Mouse (Mus musculus): ENCODE measurements around the gene Vps13c. TPM values are rescaled to one million over a fixed set of nuclear protein-coding genes. Genes with fewer than 3 reads are reported as not detected.

The Vps13c gene
- polyA plus RNA-seq, 1 experiment from 2014 or later: 3.9 TPM

DNA sequence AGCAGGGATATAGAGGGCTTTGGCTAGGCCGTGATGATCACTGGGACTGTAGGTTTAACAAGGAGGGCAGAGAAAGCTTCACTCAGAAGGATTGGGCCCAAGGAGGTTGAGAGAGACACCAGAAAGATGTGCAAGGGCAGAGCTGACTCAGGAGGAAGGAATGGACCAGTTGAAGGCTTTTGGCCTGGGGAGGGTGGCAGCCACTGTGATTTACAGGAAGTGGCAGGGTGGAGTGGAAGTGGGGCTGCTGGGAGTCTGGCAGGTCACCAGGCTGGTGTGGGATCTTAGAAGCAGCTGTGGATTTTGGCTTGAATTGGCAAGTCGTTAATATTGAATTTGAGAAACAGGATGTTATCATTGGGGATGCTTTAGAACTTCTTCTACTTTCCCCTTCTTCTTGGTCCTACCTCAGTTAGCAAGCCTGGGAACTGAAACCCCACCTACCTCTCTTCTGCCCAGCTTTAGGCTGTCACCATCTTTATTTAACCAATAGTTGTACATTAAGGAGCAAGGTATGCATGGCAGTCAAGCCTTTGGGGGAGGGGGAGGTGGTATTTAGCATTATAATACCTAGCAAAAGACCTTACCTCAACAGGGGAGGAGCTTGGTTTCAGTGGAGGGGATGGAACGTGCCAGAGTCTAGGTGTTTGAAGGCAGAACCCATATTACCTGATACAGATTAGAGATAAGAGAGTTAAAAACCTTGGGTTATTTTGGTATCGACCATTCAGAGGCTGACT, 47.0 kb downstream of the Vps13c start:
- peaks cover 17% of the 10 kb centered on the region; the same call in 1 of the 2 replicates for H3K36me3 ChIP-seq
- no peak overlapping the region for H3K4me3 ChIP-seq (replicated peaks)
- H3K9me3 ChIP-seq (replicated peaks): no peaks in the 10 kb centered on the region
- no peak overlapping the region for H3K9ac ChIP-seq
- ATAC-seq (ENCODE audit: insufficient number of reproducible peaks, low FRiP score, low TSS enrichment, low read depth): no peak
- no peaks in the 10 kb centered on the region for H3K4me1 ChIP-seq
- WGBS: 79% methylated on average over 4 of the region's 4 CpGs
- no peaks in the 10 kb centered on the region for H3K27me3 ChIP-seq
- H3K27ac ChIP-seq (replicated peaks): no peak overlapping the region
- H3K4me2 ChIP-seq (replicated peaks): no peak overlapping the region

- H3K27me3 ChIP-seq: no peaks in the 10 kb centered on the region
- no peak overlapping the region for H3K9ac ChIP-seq
- H3K27ac ChIP-seq (replicated peaks): no peak overlapping the region
- WGBS: 88% methylated on average over 1 of the region's 1 CpGs
- no peak overlapping the region for H3K4me3 ChIP-seq (replicated peaks)
- no peaks in the 10 kb centered on the region for H3K4me1 ChIP-seq
- H3K36me3 ChIP-seq: peaks cover 16% of the 10 kb centered on the region; the same call in 1 of the 2 replicates
- no peak overlapping the region for H3K4me2 ChIP-seq (replicated peaks)
- ATAC-seq (ENCODE audit: insufficient number of reproducible peaks, low FRiP score, low TSS enrichment, low read depth): no peak
- H3K9me3 ChIP-seq (replicated peaks): no peaks in the 10 kb centered on the region
Measured at GRCm38 (mm10) chr9:67893474-67893873, 53.3 kb downstream of the Vps13c start.

DNA sequence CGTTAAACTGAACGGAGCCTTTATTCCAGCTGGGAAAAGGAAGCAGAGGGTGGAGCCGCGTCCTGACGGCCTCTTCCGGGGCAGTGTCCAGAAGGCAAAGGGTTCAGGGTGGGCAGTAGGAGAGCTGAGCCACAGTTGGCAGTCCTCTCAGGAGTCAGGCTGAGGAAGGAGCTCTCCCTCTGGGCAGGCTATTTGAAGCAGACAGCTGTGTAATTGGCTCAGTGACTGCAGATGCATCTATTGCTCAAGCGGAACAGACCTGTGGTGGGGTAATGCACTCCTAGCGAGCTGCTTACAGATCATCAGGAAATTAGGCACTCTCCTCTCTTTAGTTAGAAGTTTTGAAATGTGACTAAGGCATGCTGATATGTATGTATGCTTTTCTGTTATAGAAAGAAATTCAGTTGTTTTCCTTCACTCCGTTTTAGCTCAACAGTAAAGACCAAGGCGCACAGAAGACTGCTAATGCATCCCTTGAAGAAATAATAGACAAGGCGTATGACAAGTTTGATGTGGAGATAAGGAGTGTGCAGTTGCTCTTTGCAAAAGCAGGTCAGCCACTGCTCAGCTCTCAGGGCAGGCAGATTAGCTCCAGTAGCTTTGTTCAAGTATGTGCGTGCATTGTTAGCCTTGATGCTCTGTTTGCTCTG, 56.6 kb downstream of the Vps13c start:
- H3K27me3 ChIP-seq: no peaks in the 10 kb centered on the region
- no peak overlapping the region for H3K27ac ChIP-seq (replicated peaks)
- no peak for ATAC-seq (ENCODE audit: insufficient number of reproducible peaks, low FRiP score, low TSS enrichment, low read depth)
- WGBS: 62% methylated on average over 12 of the region's 12 CpGs
- no peaks in the 10 kb centered on the region for H3K9me3 ChIP-seq (replicated peaks)
- no peak overlapping the region for H3K4me2 ChIP-seq (replicated peaks)
- H3K4me1 ChIP-seq: no peaks in the 10 kb centered on the region
- H3K4me3 ChIP-seq (replicated peaks): no peak overlapping the region
- peaks cover 17% of the 10 kb centered on the region; the same call in 1 of the 2 replicates for H3K36me3 ChIP-seq
- no peak overlapping the region for H3K9ac ChIP-seq

GRCm38 (mm10) chr9:67900398-67900797, 60.2 kb downstream of the Vps13c start:
- no peak for ATAC-seq (ENCODE audit: insufficient number of reproducible peaks, low FRiP score, low TSS enrichment, low read depth)
- Histone ChIP-seq H3K27ac (replicated peaks) (no peak overlapping the region), H3K4me1 (no peaks in the 10 kb centered on the region), H3K9ac (no peak overlapping the region), H3K36me3 (peaks cover 11% of the 10 kb centered on the region), H3K9me3 (replicated peaks) (no peaks in the 10 kb centered on the region), H3K27me3 (no peaks in the 10 kb centered on the region), H3K4me3 (replicated peaks) (no peak overlapping the region), H3K4me2 (replicated peaks) (no peak overlapping the region)
- WGBS: 60% methylated on average over 5 of the region's 5 CpGs

GRCm38 (mm10) chr9:67904355-67904754, 64.2 kb downstream of the Vps13c start:
- Histone ChIP-seq H3K27me3 (no peaks in the 10 kb centered on the region), H3K4me3 (replicated peaks) (no peak overlapping the region), H3K27ac (replicated peaks) (no peak overlapping the region), H3K4me1 (no peaks in the 10 kb centered on the region), H3K36me3 (peaks cover 29% of the 10 kb centered on the region), H3K4me2 (replicated peaks) (no peak overlapping the region), H3K9me3 (replicated peaks) (no peaks in the 10 kb centered on the region), H3K9ac (no peak overlapping the region)
- no peak for ATAC-seq (ENCODE audit: insufficient number of reproducible peaks, low FRiP score, low TSS enrichment, low read depth)
- 79% methylated on average over 6 of the region's 6 CpGs for WGBS

GRCm38 (mm10) chr9:67905541-67905940, 65.3 kb downstream of the Vps13c start:
- H3K27ac ChIP-seq (replicated peaks): no peak overlapping the region
- ATAC-seq (ENCODE audit: insufficient number of reproducible peaks, low FRiP score, low TSS enrichment, low read depth): no peak
- H3K4me1 ChIP-seq: no peaks in the 10 kb centered on the region
- H3K4me2 ChIP-seq (replicated peaks): no peak overlapping the region
- H3K27me3 ChIP-seq: no peaks in the 10 kb centered on the region
- peaks cover 41% of the 10 kb centered on the region for H3K36me3 ChIP-seq
- no peaks in the 10 kb centered on the region for H3K9me3 ChIP-seq (replicated peaks)
- 77% methylated on average over 2 of the region's 2 CpGs for WGBS
- no peak overlapping the region for H3K4me3 ChIP-seq (replicated peaks)
- H3K9ac ChIP-seq: no peak overlapping the region

DNA sequence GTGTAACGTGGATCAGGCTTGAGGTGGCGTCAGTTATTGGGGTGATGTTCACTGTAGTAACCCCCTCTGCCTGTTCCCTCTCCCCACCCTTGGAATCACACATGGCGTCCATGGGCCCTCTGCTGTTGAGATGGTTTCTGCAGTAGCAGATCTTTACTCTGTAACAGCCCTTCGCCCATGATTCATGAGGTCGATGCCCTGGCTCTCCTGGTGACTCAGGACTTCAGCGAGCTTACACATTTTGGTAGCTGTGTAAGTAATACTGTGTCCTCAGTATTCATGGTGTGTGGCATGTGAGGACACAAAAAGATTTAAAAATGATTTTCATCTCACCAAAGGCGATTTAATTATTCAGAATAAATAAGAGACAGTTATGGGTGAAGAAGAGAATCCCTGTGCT, 74.5 kb downstream of the Vps13c start:
- Histone ChIP-seq H3K36me3 (peaks cover 29% of the 10 kb centered on the region), H3K4me3 (replicated peaks) (no peak overlapping the region), H3K9ac (no peak overlapping the region), H3K9me3 (replicated peaks) (no peaks in the 10 kb centered on the region), H3K4me2 (replicated peaks) (no peak overlapping the region), H3K4me1 (no peaks in the 10 kb centered on the region), H3K27ac (replicated peaks) (no peak overlapping the region), H3K27me3 (no peaks in the 10 kb centered on the region)
- WGBS: 84% methylated on average over 7 of the region's 7 CpGs
- ATAC-seq (ENCODE audit: insufficient number of reproducible peaks, low FRiP score, low TSS enrichment, low read depth): no peak

GRCm38 (mm10) chr9:67922350-67922749, 82.2 kb downstream of the Vps13c start:
- Histone ChIP-seq H3K4me2 (replicated peaks) (no peak overlapping the region), H3K9ac (no peak overlapping the region), H3K36me3 (peaks cover 20% of the 10 kb centered on the region), H3K9me3 (replicated peaks) (no peaks in the 10 kb centered on the region), H3K4me3 (replicated peaks) (no peak overlapping the region), H3K27me3 (no peaks in the 10 kb centered on the region), H3K4me1 (no peaks in the 10 kb centered on the region), H3K27ac (replicated peaks) (no peak overlapping the region)
- no peak for ATAC-seq (ENCODE audit: insufficient number of reproducible peaks, low FRiP score, low TSS enrichment, low read depth)
- 70% methylated on average over 5 of the region's 5 CpGs for WGBS

DNA sequence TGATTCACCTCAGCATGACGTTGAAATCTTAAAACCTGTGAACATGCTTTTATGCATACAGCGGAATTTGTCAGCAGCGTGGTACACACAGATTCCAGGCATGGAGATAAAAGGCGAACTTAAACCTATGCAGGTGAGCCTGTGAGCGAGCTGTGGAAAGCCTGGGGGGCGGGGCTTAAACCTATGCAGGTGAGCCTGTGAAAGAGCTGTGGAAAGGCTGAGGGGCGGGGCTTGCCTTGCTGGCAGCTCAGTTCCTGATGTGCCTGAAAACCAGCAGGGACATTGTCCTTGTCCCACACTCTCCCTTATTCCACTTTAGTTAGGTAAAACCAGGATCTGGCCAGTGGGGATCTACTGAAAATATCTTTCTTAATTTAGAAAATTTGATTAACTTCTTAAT, 90.4 kb downstream of the Vps13c start:
- H3K4me1 ChIP-seq: no peaks in the 10 kb centered on the region
- H3K9ac ChIP-seq: no peak overlapping the region
- no peaks in the 10 kb centered on the region for H3K9me3 ChIP-seq (replicated peaks)
- H3K4me2 ChIP-seq (replicated peaks): no peak overlapping the region
- H3K4me3 ChIP-seq (replicated peaks): no peak overlapping the region
- ATAC-seq (ENCODE audit: insufficient number of reproducible peaks, low FRiP score, low TSS enrichment, low read depth): no peak
- peaks cover 18% of the 10 kb centered on the region; the same call in 1 of the 2 replicates for H3K36me3 ChIP-seq
- WGBS: 53% methylated on average over 7 of the region's 7 CpGs
- H3K27ac ChIP-seq (replicated peaks): no peak overlapping the region
- no peaks in the 10 kb centered on the region for H3K27me3 ChIP-seq

DNA sequence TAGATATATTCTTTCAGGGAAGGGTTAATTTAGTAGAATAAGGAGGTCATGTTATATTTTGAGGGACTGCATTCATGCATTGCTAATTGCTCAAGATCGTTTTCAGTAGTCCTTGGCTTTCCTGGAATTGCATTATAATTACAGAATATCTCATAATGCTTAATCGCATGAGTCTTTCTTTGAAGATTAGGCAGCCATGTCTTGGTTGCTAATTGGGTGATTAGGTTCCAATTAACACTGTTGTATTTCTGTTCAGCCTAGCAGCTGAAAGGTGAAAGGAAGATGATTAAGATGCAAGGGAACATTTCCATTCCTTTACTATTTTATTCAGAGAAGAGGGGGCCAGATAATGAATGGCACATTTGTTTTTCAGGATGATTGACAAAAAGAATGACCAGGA, 97.1 kb downstream of the Vps13c start:
- no peak for ATAC-seq (ENCODE audit: insufficient number of reproducible peaks, low FRiP score, low TSS enrichment, low read depth)
- no peak overlapping the region for H3K9ac ChIP-seq
- 0 out of 2 replicates have a peak, but pooled peaks cover 15% of the 10 kb centered on the region for H3K36me3 ChIP-seq
- no peak overlapping the region for H3K27ac ChIP-seq (replicated peaks)
- H3K9me3 ChIP-seq (replicated peaks): no peaks in the 10 kb centered on the region
- WGBS: 56% methylated on average over 2 of the region's 2 CpGs
- no peak overlapping the region for H3K4me2 ChIP-seq (replicated peaks)
- no peaks in the 10 kb centered on the region for H3K4me1 ChIP-seq
- H3K27me3 ChIP-seq: no peaks in the 10 kb centered on the region
- no peak overlapping the region for H3K4me3 ChIP-seq (replicated peaks)

GRCm38 (mm10) chr9:67955466-67956010, 115.3 kb downstream of the Vps13c start:
- peaks cover 43% of the 10 kb centered on the region for H3K36me3 ChIP-seq
- H3K4me1 ChIP-seq: no peaks in the 10 kb centered on the region
- H3K27me3 ChIP-seq: no peaks in the 10 kb centered on the region
- no peak overlapping the region for H3K9ac ChIP-seq
- WGBS: 84% methylated on average over 7 of the region's 7 CpGs
- no peak for ATAC-seq (ENCODE audit: insufficient number of reproducible peaks, low FRiP score, low TSS enrichment, low read depth)
- no peak overlapping the region for H3K4me3 ChIP-seq (replicated peaks)
- no peak overlapping the region for H3K27ac ChIP-seq (replicated peaks)
- no peak overlapping the region for H3K4me2 ChIP-seq (replicated peaks)
- H3K9me3 ChIP-seq (replicated peaks): no peaks in the 10 kb centered on the region
